Mouse (Mus musculus) MEL (cell line): ENCODE measurements around the gene Klhl5. TPM values are rescaled to one million over a fixed set of nuclear protein-coding genes. Genes with fewer than 3 reads are reported as not detected.

Experiments
- DNase-seq: peaks from one replicate; pipeline ENCODE4 v3.0.0; 2011; ENCODE audit warnings: low read depth, low spot score
- H3K27ac ChIP-seq: 2 replicates; pipeline ENCODE4 v1.5.1; 2012; ENCODE audit warnings: low read depth, mild to moderate bottlenecking, control low read depth, low read length, moderate library complexity; ENCODE audit not compliant: control insufficient read depth
- H3K27me3 ChIP-seq, 2 experiments: fragments of 150-350 bp in 1 of 2; sonication (generic) in 1 of 2; 2 replicates each; pipeline ENCODE4 v1.6.1; 2012; ENCODE audit warnings: low read length in 2 of 2, mild to moderate bottlenecking in 2 of 2, improper control_type of control experiment in 1 of 2, moderate library complexity in 1 of 2; ENCODE audit not compliant: insufficient read depth in 2 of 2, control insufficient read depth in 1 of 2
- H3K36me3 ChIP-seq, 2 experiments: 2 replicates each; pipeline ENCODE4 v1.6.1; 2012 to 2014; ENCODE audit warnings: low read length in 2 of 2, improper control_type of control experiment in 1 of 2, inconsistent platforms in 1 of 2, mild to moderate bottlenecking in 1 of 2; ENCODE audit not compliant: insufficient read depth in 2 of 2, control insufficient read depth in 1 of 2
- H3K4me1 ChIP-seq, 2 experiments: fragments of 150-350 bp in 1 of 2; sonication (generic) in 1 of 2; 2 replicates each; pipeline ENCODE4 v1.6.1; 2012; ENCODE audit warnings: low read length in 2 of 2, improper control_type of control experiment in 1 of 2, mild to moderate bottlenecking in 1 of 2; ENCODE audit not compliant: insufficient read depth in 2 of 2, control insufficient read depth in 1 of 2
- H3K4me3 ChIP-seq, 2 experiments: fragments of 150-350 bp in 1 of 2; sonication (generic) in 1 of 2; 2 replicates each; pipeline ENCODE4 v1.5.1; 2012; ENCODE audit warnings: low read depth in 2 of 2, low read length in 2 of 2, mild to moderate bottlenecking in 2 of 2, moderate library complexity in 2 of 2, control low read depth in 1 of 2, improper control_type of control experiment in 1 of 2; ENCODE audit not compliant: control insufficient read depth in 1 of 2, insufficient read depth in 1 of 2
- H3K79me2 ChIP-seq: 2 replicates; pipeline ENCODE4 v1.6.1; 2012; ENCODE audit warnings: mild to moderate bottlenecking, low read length, moderate library complexity; ENCODE audit not compliant: control insufficient read depth, poor library complexity, insufficient read depth
- H3K9ac ChIP-seq: 2 replicates; pipeline ENCODE4 v1.6.1; 2012; ENCODE audit warnings: low read depth, mild to moderate bottlenecking, control low read depth, low read length, moderate library complexity; ENCODE audit not compliant: control insufficient read depth, poor library complexity, severe bottlenecking
- H3K9me3 ChIP-seq: fragments of 150-350 bp; sonication (generic); replicated peaks from 2 replicates; pipeline ENCODE4 v1.6.1; 2012; ENCODE audit warnings: mild to moderate bottlenecking, low read length, improper control_type of control experiment, moderate library complexity; ENCODE audit not compliant: insufficient read depth
- CHD1 ChIP-seq: IDR thresholded peaks from 2 replicates; pipeline ENCODE4 v1.6.1; 2012; ENCODE audit warnings: low read depth, mild to moderate bottlenecking, inconsistent platforms, low read length, improper control_type of control experiment
- CHD2 ChIP-seq: IDR thresholded peaks from 2 replicates; pipeline ENCODE4 v1.6.1; 2011; ENCODE audit warnings: low read length, improper control_type of control experiment
- CTCF ChIP-seq, 3 experiments: IDR thresholded peaks in 2 of 3; conservative IDR thresholded peaks in 1 of 3; 2 replicates each; pipeline ENCODE4 v1.5.1; 2011 to 2012; ENCODE audit warnings: low read length in 3 of 3, low read depth in 2 of 3, mild to moderate bottlenecking in 2 of 3, improper control_type of control experiment in 1 of 3, inconsistent platforms in 1 of 3, mixed read lengths in 1 of 3, moderate library complexity in 1 of 3; ENCODE audit not compliant: control insufficient read depth in 1 of 3, insufficient read depth in 1 of 3, poor library complexity in 1 of 3, severe bottlenecking in 1 of 3
- E2F4 ChIP-seq: IDR thresholded peaks from 2 replicates; pipeline ENCODE4 v1.6.1; 2011; ENCODE audit warnings: low read depth, low read length, improper control_type of control experiment, borderline replicate concordance
- ELF1 ChIP-seq: IDR thresholded peaks from 2 replicates; pipeline ENCODE4 v1.6.1; 2014; ENCODE audit warnings: low read depth, mild to moderate bottlenecking, inconsistent platforms, low read length, improper control_type of control experiment, moderate library complexity
- EP300 ChIP-seq, 2 experiments: IDR thresholded peaks; 2 replicates each; pipeline ENCODE4 v1.6.1; 2011; ENCODE audit warnings: improper control_type of control experiment in 2 of 2, low read length in 2 of 2, low read depth in 1 of 2, mild to moderate bottlenecking in 1 of 2
- MAFK ChIP-seq: IDR thresholded peaks from 2 replicates; pipeline ENCODE4 v1.6.1; 2011; ENCODE audit warnings: low read depth, mild to moderate bottlenecking, low read length, improper control_type of control experiment, borderline replicate concordance
- MXI1 ChIP-seq: IDR thresholded peaks from 2 replicates; pipeline ENCODE4 v1.6.1; 2011; ENCODE audit warnings: mild to moderate bottlenecking, low read depth, low read length, improper control_type of control experiment
- NELFE ChIP-seq: IDR thresholded peaks from 2 replicates; pipeline ENCODE4 v1.6.1; 2011; ENCODE audit warnings: low read depth, low read length, improper control_type of control experiment
- NRF1 ChIP-seq: IDR thresholded peaks from 2 replicates; pipeline ENCODE4 v1.6.1; 2014; ENCODE audit warnings: low read depth, mild to moderate bottlenecking, inconsistent platforms, low read length, improper control_type of control experiment, moderate library complexity; ENCODE audit not compliant: poor library complexity, insufficient read depth, severe bottlenecking
- POLR2A ChIP-seq, 2 experiments: IDR thresholded peaks; 2 replicates each; pipeline ENCODE4 v1.6.1; 2011 to 2012; ENCODE audit warnings: low read length in 2 of 2, mild to moderate bottlenecking in 2 of 2, control low read depth in 1 of 2, improper control_type of control experiment in 1 of 2, low read depth in 1 of 2, moderate library complexity in 1 of 2; ENCODE audit not compliant: control insufficient read depth in 1 of 2, insufficient read depth in 1 of 2, poor library complexity in 1 of 2
- POLR2AphosphoS2 ChIP-seq: IDR thresholded peaks from 2 replicates; pipeline ENCODE4 v1.6.1; 2011; ENCODE audit warnings: low read length, improper control_type of control experiment
- RAD21 ChIP-seq: IDR thresholded peaks from 2 replicates; pipeline ENCODE4 v1.6.1; 2011; ENCODE audit warnings: mild to moderate bottlenecking, low read depth, low read length, improper control_type of control experiment
- SIN3A ChIP-seq: IDR thresholded peaks from 2 replicates; pipeline ENCODE4 v1.6.1; 2012; ENCODE audit warnings: low read length, improper control_type of control experiment, inconsistent platforms
- SMC3 ChIP-seq: IDR thresholded peaks from 2 replicates; pipeline ENCODE4 v1.6.1; 2011; ENCODE audit warnings: low read depth, low read length, improper control_type of control experiment
- TAL1 ChIP-seq: IDR thresholded peaks from 2 replicates; pipeline ENCODE4 v1.6.1; 2012; ENCODE audit warnings: mild to moderate bottlenecking, inconsistent platforms, low read length, moderate library complexity, mixed read lengths
- TBP ChIP-seq: IDR thresholded peaks from 2 replicates; pipeline ENCODE4 v1.8.0; 2011; ENCODE audit warnings: low read depth, low read length, improper control_type of control experiment
- TCF12 ChIP-seq: IDR thresholded peaks from 2 replicates; pipeline ENCODE4 v1.6.1; 2014; ENCODE audit warnings: low read depth, mild to moderate bottlenecking, inconsistent platforms, low read length, improper control_type of control experiment, moderate library complexity
- USF1 ChIP-seq: IDR thresholded peaks from 2 replicates; pipeline ENCODE4 v1.6.1; 2014; ENCODE audit warnings: low read depth, mild to moderate bottlenecking, inconsistent platforms, low read length, improper control_type of control experiment, moderate library complexity
- ZKSCAN1 ChIP-seq: IDR thresholded peaks from 2 replicates; pipeline ENCODE4 v1.6.1; 2012; ENCODE audit warnings: low read depth, mild to moderate bottlenecking, inconsistent platforms, low read length, improper control_type of control experiment, moderate library complexity
- ZMIZ1 ChIP-seq: IDR thresholded peaks from 2 replicates; pipeline ENCODE4 v1.6.1; 2012; ENCODE audit warnings: low read depth, mild to moderate bottlenecking, inconsistent platforms, low read length, improper control_type of control experiment, moderate library complexity
- ZNF384 ChIP-seq: IDR thresholded peaks from 2 replicates; pipeline ENCODE4 v1.6.1; 2012; ENCODE audit warnings: low read depth, mild to moderate bottlenecking, inconsistent platforms, low read length, improper control_type of control experiment
- polyA plus RNA-seq, 2 experiments: library from polyadenylated mRNA; stranded (reverse) in 1 of 2; unstranded in 1 of 2; fragments of >175 nt in 1 of 2; fragments of >200 nt in 1 of 2; gene quantifications; 2 replicates each; pipeline versions ENCODE4 v1.2.1 to v1.2.4; 2012; ENCODE audit warnings: low replicate concordance in 2 of 2, low read depth in 1 of 2; ENCODE audit not compliant: insufficient read length in 2 of 2, insufficient read depth in 1 of 2, missing spikeins in 1 of 2
- total RNA-seq: library from RNA; depleted of rRNA; stranded (reverse); fragments of 300-350 nt; gene quantifications from 2 replicates; pipeline ENCODE4 v1.2.3, GENCODE M21; 2012

Gene Klhl5
- total and polyA plus RNA-seq, 3 experiments = 8.0 to 15.5 TPM; not detected in 1

DNA sequence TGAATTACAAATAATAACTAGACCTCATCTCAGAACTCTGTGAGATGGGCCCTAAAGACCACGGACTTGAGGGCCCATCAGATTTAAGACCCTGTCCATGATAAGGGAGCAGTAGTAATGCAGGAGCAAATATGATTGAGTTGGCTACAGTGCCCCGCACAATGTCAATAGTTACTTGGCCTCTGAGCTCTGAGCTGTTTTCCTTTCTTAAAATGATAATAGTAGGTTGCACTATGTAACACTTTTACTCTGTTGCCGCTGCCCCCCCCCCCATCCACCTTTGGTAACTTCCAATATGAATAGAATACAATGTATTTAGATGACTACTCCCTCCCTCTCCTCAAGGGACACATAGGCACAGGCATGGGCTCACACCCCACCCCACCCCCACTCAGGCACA, 43.9 kb downstream of the Klhl5 start:
- Histone ChIP-seq H3K79me2 (no peaks in the 10 kb centered on the region), H3K4me1 (peaks cover 0 to 6% of the 10 kb centered on the region in 2 experiments; a peak in 1 of 4 replicates), H3K27me3 (no peaks in the 10 kb centered on the region), H3K27ac (no peak overlapping the region), H3K9ac (no peak overlapping the region), H3K36me3 (peaks cover 0 to 7% of the 10 kb centered on the region in 2 experiments; a peak in 2 of 4 replicates), H3K9me3 (no peaks in the 10 kb centered on the region), H3K4me3 (no peak overlapping the region)
- no peak for TF ChIP-seq POLR2A (IDR thresholded peaks at IDR 0.05; ENCODE audit: control insufficient read depth in 1 of 2, insufficient read depth in 1 of 2, low read depth in 1 of 2, low read length in 2 of 2, poor library complexity in 1 of 2)
- no peak for TF ChIP-seq EP300 (IDR thresholded peaks at IDR 0.05; ENCODE audit: low read depth in 1 of 2, low read length in 2 of 2)
- no peak for TF ChIP-seq TCF12
- no peak for TF ChIP-seq TAL1
- TF ChIP-seq NELFE = no peak
- no peak for TF ChIP-seq ZMIZ1
- TF ChIP-seq CHD1 = no peak
- no peak for TF ChIP-seq MXI1
- no peak for TF ChIP-seq ZKSCAN1
- TF ChIP-seq POLR2AphosphoS2 = no peak
- TF ChIP-seq USF1 = no peak
- no peak for TF ChIP-seq NRF1
- TF ChIP-seq MAFK = no peak
- no peak for TF ChIP-seq CTCF (IDR thresholded peaks at IDR 0.05 in 2 of 3, conservative IDR thresholded peaks at IDR 0.05 in 1 of 3; ENCODE audit: control insufficient read depth in 1 of 3, insufficient read depth in 1 of 3, low read depth in 2 of 3, low read length in 3 of 3, poor library complexity in 1 of 3, severe bottlenecking in 1 of 3)
- TF ChIP-seq E2F4 = no peak
- no peak for TF ChIP-seq CHD2
- no peak for TF ChIP-seq SIN3A
- no peak for DNase-seq

DNA sequence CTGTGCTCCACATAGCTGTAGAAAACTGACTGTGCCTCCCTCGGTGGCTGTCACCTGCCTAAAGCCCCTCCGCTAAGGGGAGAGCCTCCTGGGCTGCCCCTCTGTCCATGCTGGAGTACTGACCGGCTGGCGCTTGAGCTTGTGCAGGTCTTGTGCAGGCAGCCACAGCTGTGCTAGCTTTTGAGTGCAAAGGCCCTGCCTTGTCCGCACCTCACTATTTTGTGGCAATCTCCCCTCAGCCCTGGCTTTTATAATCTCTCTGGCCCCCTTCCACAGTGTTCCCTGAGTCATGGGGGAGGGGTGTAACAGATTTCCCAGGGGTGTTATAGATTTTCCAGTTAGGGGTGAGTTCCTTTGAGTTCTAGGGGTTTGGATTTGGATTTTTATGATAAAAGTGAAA, 44.4 kb downstream of the Klhl5 start:
- Histone ChIP-seq H3K4me1 (peaks cover 0 to 6% of the 10 kb centered on the region in 2 experiments; a peak in 1 of 4 replicates), H3K36me3 (peaks cover 0 to 7% of the 10 kb centered on the region in 2 experiments; a peak in 2 of 4 replicates), H3K27ac (no peak overlapping the region), H3K9me3 (no peaks in the 10 kb centered on the region), H3K9ac (no peak overlapping the region), H3K27me3 (no peaks in the 10 kb centered on the region), H3K4me3 (no peak overlapping the region), H3K79me2 (no peaks in the 10 kb centered on the region)
- no peak for DNase-seq
- TF ChIP-seq NELFE = no peak
- TF ChIP-seq ZNF384 = no peak
- no peak for TF ChIP-seq SMC3
- no peak for TF ChIP-seq ELF1
- no peak for TF ChIP-seq CTCF (IDR thresholded peaks at IDR 0.05 in 2 of 3, conservative IDR thresholded peaks at IDR 0.05 in 1 of 3; ENCODE audit: control insufficient read depth in 1 of 3, insufficient read depth in 1 of 3, low read depth in 2 of 3, low read length in 3 of 3, poor library complexity in 1 of 3, severe bottlenecking in 1 of 3)
- TF ChIP-seq CHD2 = no peak
- no peak for TF ChIP-seq RAD21
- no peak for TF ChIP-seq ZKSCAN1
- no peak for TF ChIP-seq TBP
- no peak for TF ChIP-seq NRF1
- no peak for TF ChIP-seq POLR2AphosphoS2
- TF ChIP-seq MXI1 = no peak
